ENCODE assay signal across 8 mouse cellular contexts in genomic region chr11:95046980-95047680, GRCm38 (mm10). TPM values are rescaled to one million over a fixed set of nuclear protein-coding genes. Genes with fewer than 3 reads are reported as not detected.
DNase-seq lines count a peak whose midpoint lies in the region; ATAC-seq and TF ChIP-seq lines count a peak whose summit lies in the region.

No protein-coding gene starts in this region.

- peak; percentile 99 for TF ChIP-seq CTCF in left cerebral cortex, adult 2 months (IDR thresholded peaks at IDR 0.05)
- TF ChIP-seq CTCF in midbrain, postnatal 0 days (IDR thresholded peaks at IDR 0.05) = peak; percentile 94

- 0 out of 2 replicates have a peak, but pooled peaks have one; percentile 7 for ATAC-seq in heart, embryonic 15.5 days (replicated peaks; ENCODE audit: insufficient number of reproducible peaks, insufficient read depth, low FRiP score, low read depth)
- ATAC-seq in limb, embryonic 11.5 days (ENCODE audit: insufficient number of reproducible peaks, low FRiP score, low TSS enrichment, low read depth) = no peak
- peak; percentile 41; the same call in 1 of the 2 replicates for ATAC-seq in midbrain, postnatal 0 days (ENCODE audit: low FRiP score)

- peaks cover 21% of the 10 kb centered on the region; the same call in 1 of the 2 replicates for H3K36me3 ChIP-seq in heart, embryonic 15.5 days
- no peaks in the 10 kb centered on the region for H3K36me3 ChIP-seq in limb, embryonic 11.5 days (ENCODE audit: control insufficient read depth, insufficient read depth, low read length)
- H3K36me3 ChIP-seq in midbrain, postnatal 0 days (ENCODE audit: insufficient read depth, low read length) = peaks cover 24% of the 10 kb centered on the region

- H3K27ac ChIP-seq in left cerebral cortex, adult 2 months = no peak overlapping the region
- H3K27ac ChIP-seq in heart, embryonic 15.5 days = no peak overlapping the region
- no peak overlapping the region for H3K27ac ChIP-seq in limb, embryonic 11.5 days (replicated peaks; ENCODE audit: low read depth, low read length)
- H3K27ac ChIP-seq in midbrain, postnatal 0 days (ENCODE audit: low read depth, low read length) = no peak overlapping the region

- H3K27me3 ChIP-seq in heart, embryonic 15.5 days = no peaks in the 10 kb centered on the region
- H3K27me3 ChIP-seq in limb, embryonic 11.5 days (ENCODE audit: control insufficient read depth, insufficient read depth, low read length) = no peaks in the 10 kb centered on the region
- H3K27me3 ChIP-seq in midbrain, postnatal 0 days (ENCODE audit: insufficient read depth, low read length) = no peaks in the 10 kb centered on the region

- no peak overlapping the region for H3K9ac ChIP-seq in heart, embryonic 15.5 days
- H3K9ac ChIP-seq in limb, embryonic 11.5 days (ENCODE audit: low read length) = no peak overlapping the region
- H3K9ac ChIP-seq in midbrain, postnatal 0 days (replicated peaks; ENCODE audit: low read length, poor library complexity, severe bottlenecking) = no peak overlapping the region

- DNase-seq in left cerebral cortex, adult 2 months (ENCODE audit: extremely low spot score in 1 of 2, low spot score in 2 of 2) = no peak
- no peak for DNase-seq in left cerebral cortex, adult 11 months (ENCODE audit: low spot score)
- peak; percentile 63 for DNase-seq in T-cell, adult 2 months (ENCODE audit: low spot score)
- peak; percentile 69 to 75 for DNase-seq in cerebellum, postnatal 25 days
- peak; percentile 74 for DNase-seq in limb, embryonic 11.5 days (ENCODE audit: low spot score)
- peak; percentile 82 for DNase-seq in midbrain, postnatal 0 days (ENCODE audit: low spot score)
- DNase-seq in thymus, postnatal 4 days = peak; percentile 66

- H3K4me3 ChIP-seq in left cerebral cortex, adult 2 months = no peak overlapping the region
- H3K4me3 ChIP-seq in heart, embryonic 15.5 days = no peak overlapping the region
- H3K4me3 ChIP-seq in limb, embryonic 11.5 days (ENCODE audit: low read depth, low read length) = no peak overlapping the region
- no peak overlapping the region for H3K4me3 ChIP-seq in midbrain, postnatal 0 days (ENCODE audit: low read depth, low read length)

- no peak overlapping the region for H3K4me2 ChIP-seq in heart, embryonic 15.5 days
- H3K4me2 ChIP-seq in limb, embryonic 11.5 days (ENCODE audit: low read depth, severe bottlenecking) = no peak overlapping the region
- no peak overlapping the region for H3K4me2 ChIP-seq in midbrain, postnatal 0 days (ENCODE audit: low read depth, low read length, poor library complexity, severe bottlenecking)

- intact Hi-C loops in left cerebral cortex, adult 2 months (cut with DNase I) = loop anchor here (1.0 to 10.0 kb wide), 2 partner anchors 60 to 208 kb away; no protein-coding TSS in a partner anchor

- H3K9me3 ChIP-seq in heart, embryonic 15.5 days (replicated peaks) = no peaks in the 10 kb centered on the region
- no peaks in the 10 kb centered on the region for H3K9me3 ChIP-seq in limb, embryonic 11.5 days (ENCODE audit: control insufficient read depth, low read length)
- H3K9me3 ChIP-seq in midbrain, postnatal 0 days (ENCODE audit: low read length) = no peaks in the 10 kb centered on the region

- H3K4me1 ChIP-seq in heart, embryonic 15.5 days (replicated peaks) = no peaks in the 10 kb centered on the region
- no peaks in the 10 kb centered on the region for H3K4me1 ChIP-seq in limb, embryonic 11.5 days (ENCODE audit: control insufficient read depth, insufficient read depth, low read length)
- H3K4me1 ChIP-seq in midbrain, postnatal 0 days (ENCODE audit: insufficient read depth, low read length) = no peaks in the 10 kb centered on the region

- WGBS in heart, embryonic 15.5 days = 56% methylated on average over 9 of the region's 9 CpGs
- WGBS in limb, embryonic 11.5 days = 61% methylated on average over 9 of the region's 9 CpGs
- WGBS in midbrain, postnatal 0 days = 56% methylated on average over 9 of the region's 9 CpGs

RNA-seq across cellular contexts. Expression of gene Pdk2, which starts 6.0 kb away (rescaled TPM):
- 100 to 1,000 TPM; 109 to 112 TPM for total RNA-seq in left cerebral cortex, adult 2 months (2021)
- 114 and 117 TPM in 2 replicates for polyA plus RNA-seq in heart, embryonic 15.5 days (2015; fragmentation: Nextera tagmentation; extraction: Ambion mirVana)
- polyA plus RNA-seq in limb, embryonic 11.5 days (2014; fragmentation: Nextera tagmentation; extraction: Ambion mirVana) = 19.3 and 20.1 TPM in 2 replicates
- total RNA-seq in midbrain, postnatal 0 days (2014; rRNA removed) = 14.1 and 18.1 TPM in 2 replicates
- polyA plus RNA-seq in midbrain, postnatal 0 days (2015; fragmentation: Nextera tagmentation; extraction: Ambion mirVana) = 30.8 and 32.7 TPM in 2 replicates

RNA-seq across cellular contexts. Expression of gene Itga3, which starts 29.5 kb away (rescaled TPM):
- 10 to 100 TPM; 17.4 to 17.8 TPM for total RNA-seq in left cerebral cortex, adult 2 months (2021)
- polyA plus RNA-seq in heart, embryonic 15.5 days (2015; fragmentation: Nextera tagmentation; extraction: Ambion mirVana) = 9.7 and 12.9 TPM in 2 replicates
- 5.7 and 6.8 TPM in 2 replicates for polyA plus RNA-seq in limb, embryonic 11.5 days (2014; fragmentation: Nextera tagmentation; extraction: Ambion mirVana)
- 33.2 and 38.3 TPM in 2 replicates for total RNA-seq in midbrain, postnatal 0 days (2014; rRNA removed)
- 11.2 and 12.3 TPM in 2 replicates for polyA plus RNA-seq in midbrain, postnatal 0 days (2015; fragmentation: Nextera tagmentation; extraction: Ambion mirVana)

RNA-seq across cellular contexts. Expression of gene Samd14, which starts 37.5 kb away (rescaled TPM):
- total RNA-seq in left cerebral cortex, adult 2 months (2021) = 10 to 100 TPM; 25.1 to 30.1 TPM
- polyA plus RNA-seq in heart, embryonic 15.5 days (2015; fragmentation: Nextera tagmentation; extraction: Ambion mirVana) = 8.0 and 13.2 TPM in 2 replicates
- 34.1 and 35.6 TPM in 2 replicates for polyA plus RNA-seq in limb, embryonic 11.5 days (2014; fragmentation: Nextera tagmentation; extraction: Ambion mirVana)
- total RNA-seq in midbrain, postnatal 0 days (2014; rRNA removed) = 221 and 243 TPM in 2 replicates
- polyA plus RNA-seq in midbrain, postnatal 0 days (2015; fragmentation: Nextera tagmentation; extraction: Ambion mirVana) = 158 and 161 TPM in 2 replicates

RNA-seq across cellular contexts. Expression of gene Ppp1r9b, which starts 56.3 kb away (rescaled TPM):
- 100 to 1,000 TPM; 709 to 735 TPM for total RNA-seq in left cerebral cortex, adult 2 months (2021)
- 5.0 and 6.6 TPM in 2 replicates for polyA plus RNA-seq in heart, embryonic 15.5 days (2015; fragmentation: Nextera tagmentation; extraction: Ambion mirVana)
- polyA plus RNA-seq in limb, embryonic 11.5 days (2014; fragmentation: Nextera tagmentation; extraction: Ambion mirVana) = 14.4 and 14.8 TPM in 2 replicates
- total RNA-seq in midbrain, postnatal 0 days (2014; rRNA removed) = 179 and 217 TPM in 2 replicates
- polyA plus RNA-seq in midbrain, postnatal 0 days (2015; fragmentation: Nextera tagmentation; extraction: Ambion mirVana) = 18.2 and 20.4 TPM in 2 replicates

Comparison
In these comparisons a context has a peak if more than half of its experiments do, and no peak if none do; other contexts are left out.
1. DNase-seq: peak in T-cell, adult 2 months (single experiment), cerebellum, postnatal 25 days (2 of 2), limb, embryonic 11.5 days (single experiment), midbrain, postnatal 0 days (single experiment) and thymus, postnatal 4 days (single experiment); none in left cerebral cortex, adult 2 months (0 of 2) and left cerebral cortex, adult 11 months (single experiment).